Mouse (Mus musculus) testis, adult 2 months (tissue): Measurements from ENCODE around the gene Fam219a.

ENCODE experiments used
- CTCF ChIP-seq: fragments of 200-500 bp; IDR thresholded peaks from 2 replicates; pipeline ENCODE4 v1.5.1; 2012; ENCODE audit warnings: low read depth, mild to moderate bottlenecking, inconsistent platforms, low read length, moderate library complexity; ENCODE audit not compliant: control insufficient read depth, insufficient read depth, insufficient replicate concordance
- POLR2A ChIP-seq: fragments of 200-500 bp; IDR thresholded peaks from 2 replicates; pipeline ENCODE4 v1.6.1; 2012; ENCODE audit warnings: low read depth, mild to moderate bottlenecking, inconsistent platforms, low read length, moderate library complexity; ENCODE audit not compliant: control insufficient read depth

DNA sequence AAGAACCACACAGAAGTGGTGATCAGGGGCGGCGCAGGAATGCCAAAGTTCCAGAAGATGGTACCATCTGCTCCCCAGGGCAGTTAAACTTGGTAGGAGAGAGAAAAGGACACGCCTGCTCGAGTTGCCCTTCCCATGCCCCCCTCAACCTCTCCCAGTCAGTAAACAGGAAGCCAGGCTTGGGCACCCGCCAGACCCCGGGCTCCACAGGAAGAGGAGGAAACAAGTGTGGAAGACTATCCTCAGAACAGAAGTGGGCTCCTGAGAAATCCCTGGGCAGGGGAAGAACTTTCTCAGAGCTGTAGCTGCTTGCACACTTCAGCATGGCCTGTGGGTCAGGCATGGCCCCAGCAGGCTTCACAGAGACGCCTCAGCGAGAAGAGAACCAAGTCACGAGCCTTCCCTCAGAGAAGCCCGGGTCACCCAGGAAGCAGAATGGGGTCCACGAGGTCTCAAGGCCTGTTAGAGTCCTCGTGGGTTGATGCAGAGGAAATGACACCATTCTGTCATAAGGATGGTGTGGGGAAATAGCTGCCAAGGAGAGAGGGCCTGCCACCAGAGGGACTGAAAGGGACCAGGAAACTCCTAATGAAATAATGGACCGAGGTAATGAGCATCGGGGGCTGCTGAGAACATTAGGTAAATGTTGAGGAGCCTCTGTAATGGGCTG lies 14.2 kb downstream of the Fam219a start:
- no peak for TF ChIP-seq CTCF
- TF ChIP-seq POLR2A: no peak
